Mouse (Mus musculus): ENCODE measurements around the gene Arhgef2. TPM values are rescaled to one million over a fixed set of nuclear protein-coding genes. Genes with fewer than 3 reads are reported as not detected.
A peak's percentile ranks its signal among the peaks of the same experiment; 100 is the strongest.
"Not testable (repeated sequence)": the region's sequence is repeated elsewhere in the genome, so short reads cannot be mapped to it uniquely, and the experiment has no call there.

Gene Arhgef2
- total RNA-seq (2014; rRNA removed) (59.6 and 80.3 TPM in 2 replicates), polyA plus RNA-seq (2015; fragmentation: Nextera tagmentation; extraction: Ambion mirVana) (38.9 and 46.8 TPM in 2 replicates)

GRCm38 (mm10) chr3:88605666-88606065 is at the start of gene Arhgef2:
Arhgef2 (plus strand) TSS chr3:88605966.
- H3K36me3 ChIP-seq (ENCODE audit: insufficient read depth, low read length); DNase-seq (ENCODE audit: low spot score); H3K27me3 ChIP-seq (ENCODE audit: insufficient read depth, low read length); H3K9ac ChIP-seq (replicated peaks; ENCODE audit: low read length, poor library complexity, severe bottlenecking); H3K9me3 ChIP-seq (ENCODE audit: low read length); H3K27ac ChIP-seq (ENCODE audit: low read depth, low read length); H3K4me1 ChIP-seq (ENCODE audit: insufficient read depth, low read length); ATAC-seq (ENCODE audit: low FRiP score); H3K4me3 ChIP-seq (ENCODE audit: low read depth, low read length): not testable (repeated sequence)
- WGBS: 96% methylated on average over 2 of the region's 2 CpGs
- H3K4me2 ChIP-seq (ENCODE audit: low read depth, low read length, poor library complexity, severe bottlenecking): peak within 1 kb of the TSS; percentile 70

GRCm38 (mm10) chr3:88556616-88557015 is 49.1 kb upstream of the Arhgef2 start:
- H3K27me3 ChIP-seq (ENCODE audit: insufficient read depth, low read length): no peaks in the 10 kb centered on the region
- H3K9ac ChIP-seq (replicated peaks; ENCODE audit: low read length, poor library complexity, severe bottlenecking): 0 out of 2 replicates have a peak overlapping the region, but pooled peaks have one; percentile 2
- TF ChIP-seq CTCF (IDR thresholded peaks at IDR 0.05): no peak
- no peak overlapping the region for H3K4me3 ChIP-seq (ENCODE audit: low read depth, low read length)
- no peak for ATAC-seq (ENCODE audit: low FRiP score)
- no peaks in the 10 kb centered on the region for H3K9me3 ChIP-seq (ENCODE audit: low read length)
- peaks cover 44% of the 10 kb centered on the region for H3K36me3 ChIP-seq (ENCODE audit: insufficient read depth, low read length)
- H3K27ac ChIP-seq (ENCODE audit: low read depth, low read length): no peak overlapping the region
- no peak overlapping the region for H3K4me2 ChIP-seq (ENCODE audit: low read depth, low read length, poor library complexity, severe bottlenecking)
- no peak for DNase-seq (ENCODE audit: low spot score)
- no peaks in the 10 kb centered on the region for H3K4me1 ChIP-seq (ENCODE audit: insufficient read depth, low read length)
- 93% methylated on average over 8 of the region's 8 CpGs for WGBS

DNA sequence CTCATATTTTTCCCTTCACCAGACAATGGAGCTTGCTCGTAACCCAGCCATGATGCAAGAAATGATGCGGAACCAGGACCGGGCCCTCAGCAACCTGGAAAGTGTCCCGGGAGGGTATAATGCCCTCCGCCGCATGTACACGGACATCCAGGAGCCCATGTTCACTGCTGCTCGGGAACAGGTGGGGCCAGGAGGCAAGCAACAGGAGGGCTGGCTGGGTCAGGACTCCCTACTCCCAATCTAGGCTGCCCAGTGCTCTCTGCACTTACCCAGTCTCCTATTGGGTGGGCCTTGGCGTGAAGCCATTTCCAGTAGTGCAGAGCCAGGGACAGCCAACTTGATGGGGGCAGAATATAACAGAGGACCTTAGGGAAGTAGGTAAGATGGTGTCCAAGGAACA is 46.2 kb upstream of the Arhgef2 start:
- Histone ChIP-seq H3K36me3 (ENCODE audit: insufficient read depth, low read length) (peaks cover 68% of the 10 kb centered on the region), H3K27ac (ENCODE audit: low read depth, low read length) (no peak overlapping the region), H3K9ac (replicated peaks; ENCODE audit: low read length, poor library complexity, severe bottlenecking) (no peak overlapping the region), H3K27me3 (ENCODE audit: insufficient read depth, low read length) (no peaks in the 10 kb centered on the region), H3K4me2 (ENCODE audit: low read depth, low read length, poor library complexity, severe bottlenecking) (no peak overlapping the region), H3K9me3 (ENCODE audit: low read length) (no peaks in the 10 kb centered on the region), H3K4me3 (ENCODE audit: low read depth, low read length) (no peak overlapping the region), H3K4me1 (ENCODE audit: insufficient read depth, low read length) (no peaks in the 10 kb centered on the region)
- 96% methylated on average over 9 of the region's 9 CpGs for WGBS
- TF ChIP-seq CTCF (IDR thresholded peaks at IDR 0.05): no peak
- DNase-seq (ENCODE audit: low spot score) (no peak), ATAC-seq (ENCODE audit: low FRiP score) (no peak)

GRCm38 (mm10) chr3:88561989-88562388 is 43.8 kb upstream of the Arhgef2 start:
- Histone ChIP-seq H3K4me1 (ENCODE audit: insufficient read depth, low read length) (no peaks in the 10 kb centered on the region), H3K27me3 (ENCODE audit: insufficient read depth, low read length) (no peaks in the 10 kb centered on the region), H3K9ac (replicated peaks; ENCODE audit: low read length, poor library complexity, severe bottlenecking) (no peak overlapping the region), H3K27ac (ENCODE audit: low read depth, low read length) (no peak overlapping the region), H3K4me3 (ENCODE audit: low read depth, low read length) (no peak overlapping the region), H3K36me3 (ENCODE audit: insufficient read depth, low read length) (peaks cover 74% of the 10 kb centered on the region), H3K9me3 (ENCODE audit: low read length) (no peaks in the 10 kb centered on the region), H3K4me2 (ENCODE audit: low read depth, low read length, poor library complexity, severe bottlenecking) (no peak overlapping the region)
- ATAC-seq (ENCODE audit: low FRiP score) (0 out of 2 replicates have a peak, but pooled peaks have one; percentile 28), DNase-seq (ENCODE audit: low spot score) (no peak)
- 52% methylated on average over 4 of the region's 4 CpGs for WGBS
- TF ChIP-seq CTCF (IDR thresholded peaks at IDR 0.05): no peak

DNA sequence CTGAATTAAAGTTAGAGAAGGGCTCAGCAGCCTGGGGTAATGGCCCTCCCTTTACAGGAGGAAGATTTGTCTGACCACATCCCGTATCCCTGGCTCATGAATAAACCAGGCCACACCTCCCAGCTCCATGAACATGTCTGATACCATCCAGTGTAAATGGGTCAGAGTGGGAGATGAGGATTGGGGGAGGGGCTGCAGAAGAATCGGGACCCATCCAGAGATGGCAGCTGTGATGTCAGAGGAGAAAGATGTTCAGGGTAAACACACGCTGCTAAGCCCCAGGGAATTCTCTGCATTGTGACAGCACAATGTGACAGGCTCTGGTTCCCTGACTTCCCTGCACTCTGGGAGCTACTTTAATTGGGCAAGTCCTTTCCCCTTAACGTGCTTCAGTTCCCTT is 42.3 kb upstream of the Arhgef2 start:
- no peaks in the 10 kb centered on the region for H3K9me3 ChIP-seq (ENCODE audit: low read length)
- H3K9ac ChIP-seq (replicated peaks; ENCODE audit: low read length, poor library complexity, severe bottlenecking): no peak overlapping the region
- no peak for TF ChIP-seq CTCF (IDR thresholded peaks at IDR 0.05)
- H3K27ac ChIP-seq (ENCODE audit: low read depth, low read length): no peak overlapping the region
- H3K4me2 ChIP-seq (ENCODE audit: low read depth, low read length, poor library complexity, severe bottlenecking): no peak overlapping the region
- no peaks in the 10 kb centered on the region for H3K4me1 ChIP-seq (ENCODE audit: insufficient read depth, low read length)
- peaks cover 73% of the 10 kb centered on the region for H3K36me3 ChIP-seq (ENCODE audit: insufficient read depth, low read length)
- H3K27me3 ChIP-seq (ENCODE audit: insufficient read depth, low read length): no peaks in the 10 kb centered on the region
- DNase-seq (ENCODE audit: low spot score) (no peak), ATAC-seq (ENCODE audit: low FRiP score) (0 out of 2 replicates have a peak, but pooled peaks have one; percentile 31)
- H3K4me3 ChIP-seq (ENCODE audit: low read depth, low read length): no peak overlapping the region
- WGBS: 49% methylated on average over 4 of the region's 4 CpGs

- H3K4me1 ChIP-seq (ENCODE audit: insufficient read depth, low read length): no peaks in the 10 kb centered on the region
- H3K9ac ChIP-seq (replicated peaks; ENCODE audit: low read length, poor library complexity, severe bottlenecking): no peak overlapping the region
- H3K27me3 ChIP-seq (ENCODE audit: insufficient read depth, low read length): no peaks in the 10 kb centered on the region
- H3K4me3 ChIP-seq (ENCODE audit: low read depth, low read length): no peak overlapping the region
- no peak overlapping the region for H3K4me2 ChIP-seq (ENCODE audit: low read depth, low read length, poor library complexity, severe bottlenecking)
- no peak overlapping the region for H3K27ac ChIP-seq (ENCODE audit: low read depth, low read length)
- DNase-seq (ENCODE audit: low spot score) (no peak), ATAC-seq (ENCODE audit: low FRiP score) (no peak)
- 79% methylated on average over 7 of the region's 7 CpGs for WGBS
- TF ChIP-seq CTCF (IDR thresholded peaks at IDR 0.05): no peak
- peaks cover 77% of the 10 kb centered on the region for H3K36me3 ChIP-seq (ENCODE audit: insufficient read depth, low read length)
- no peaks in the 10 kb centered on the region for H3K9me3 ChIP-seq (ENCODE audit: low read length)
Observed at GRCm38 (mm10) chr3:88563966-88564365, 41.8 kb upstream of the Arhgef2 start.
